Mouse (Mus musculus): ENCODE data around the gene Asna1.

Gene Asna1

DNA sequence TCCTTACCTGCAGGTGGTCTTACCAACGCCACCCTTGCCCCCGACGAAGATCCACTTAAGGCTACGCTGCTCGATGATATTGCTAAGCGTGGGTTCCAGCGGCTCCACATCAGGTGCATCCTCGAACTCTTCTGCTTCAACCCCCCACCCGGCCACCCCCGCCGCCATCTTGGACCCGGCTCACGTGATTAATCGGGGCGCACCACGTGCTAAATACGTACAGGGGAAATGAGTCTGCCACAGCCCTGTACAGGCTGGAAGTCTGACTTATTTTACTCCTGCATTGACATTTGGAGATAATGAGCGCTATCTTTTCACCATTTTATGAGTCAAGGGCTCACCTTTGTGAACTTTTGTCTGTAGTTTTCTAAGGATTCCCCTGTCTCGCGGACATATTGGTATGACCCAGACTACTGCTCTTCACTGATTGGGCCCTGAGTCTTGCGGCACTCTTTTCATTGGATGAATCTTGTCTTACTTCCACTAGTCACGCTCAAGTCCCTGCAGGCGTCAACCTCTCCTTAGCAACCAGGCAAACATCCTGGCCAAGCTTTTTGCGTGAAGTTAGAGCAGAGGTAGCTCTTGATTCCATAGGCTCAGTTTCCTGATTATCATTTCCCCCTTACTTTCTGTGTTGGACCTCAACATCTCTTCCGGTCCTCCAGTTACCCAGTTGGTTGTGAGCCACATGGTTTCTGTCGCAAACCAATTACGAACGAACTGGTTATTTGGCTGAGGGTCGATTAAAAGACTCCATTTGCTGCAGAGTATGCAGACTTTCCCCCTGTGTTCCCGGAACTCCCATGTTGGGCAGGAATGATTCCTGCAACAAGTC is at the start of gene Asna1:
Asna1 (minus strand) TSS at position 184 of the 835 bp plus-strand sequence.
- peak; percentile 89 for DNase-seq (ENCODE audit: low spot score)

DNA sequence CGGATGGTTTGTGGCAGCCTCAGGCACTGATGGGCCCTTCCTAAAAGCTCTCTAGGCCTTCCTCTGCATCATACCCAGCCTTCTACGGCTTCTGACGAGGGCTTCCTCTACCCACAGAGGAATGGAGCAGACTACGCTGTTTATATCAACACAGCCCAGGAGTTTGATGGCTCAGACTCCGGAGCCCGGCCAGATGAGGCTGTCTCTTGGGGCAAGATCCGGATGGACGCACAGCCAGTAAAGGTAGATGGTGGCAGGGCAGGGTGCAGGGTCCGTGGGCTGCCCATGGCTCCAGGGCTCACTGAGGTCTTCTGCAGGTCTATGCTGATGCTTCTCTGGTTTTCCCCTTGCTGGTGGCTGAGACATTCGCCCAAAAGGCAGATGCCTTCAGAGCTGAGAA is 49.5 kb upstream of the Asna1 start:
- DNase-seq (ENCODE audit: low spot score) = no peak

DNA sequence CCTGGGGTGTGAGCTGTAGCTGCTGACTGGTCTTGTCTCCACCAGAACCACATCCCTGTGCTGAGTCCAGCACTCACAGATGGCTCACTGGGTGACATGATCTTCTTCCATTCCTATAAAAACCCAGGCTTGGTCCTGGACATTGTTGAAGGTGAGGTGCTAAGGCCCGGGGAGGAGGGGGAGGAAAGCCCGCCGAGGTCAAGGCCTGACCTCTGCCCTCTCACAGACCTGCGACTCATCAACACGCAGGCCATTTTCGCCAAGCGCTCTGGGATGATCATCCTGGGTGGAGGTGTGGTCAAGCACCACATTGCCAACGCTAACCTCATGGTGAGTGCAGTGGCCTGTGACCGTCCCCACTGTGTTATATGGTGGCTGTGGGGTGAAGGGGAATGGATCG is 49.1 kb upstream of the Asna1 start:
- no peak for DNase-seq (ENCODE audit: low spot score)

DNA sequence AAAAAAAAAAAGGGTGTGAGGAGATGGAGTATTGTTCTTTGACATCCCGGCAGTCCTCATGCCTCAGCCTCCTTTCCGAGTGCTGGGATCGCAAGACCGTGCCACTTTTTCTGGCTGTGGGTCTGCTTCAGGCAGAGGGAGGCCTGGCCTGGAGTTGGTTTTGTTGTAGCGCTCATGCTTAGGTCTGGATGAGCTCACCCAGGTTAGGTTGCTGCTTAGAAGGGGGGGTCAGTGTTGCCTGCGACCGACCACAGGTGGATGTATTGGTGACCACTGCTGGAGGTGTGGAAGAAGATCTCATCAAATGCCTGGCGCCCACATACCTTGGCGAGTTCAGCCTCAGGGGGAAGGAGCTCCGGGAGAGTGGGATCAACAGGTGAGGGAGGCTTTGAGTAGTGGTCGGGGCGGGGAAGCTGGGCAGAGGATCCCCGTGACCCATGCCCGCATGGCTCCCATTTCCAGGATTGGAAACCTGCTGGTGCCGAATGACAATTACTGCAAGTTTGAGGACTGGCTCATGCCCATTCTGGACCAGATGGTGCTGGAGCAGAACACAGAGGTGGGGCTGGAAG is 48.0 kb upstream of the Asna1 start:
- DNase-seq (ENCODE audit: low spot score) = no peak

DNA sequence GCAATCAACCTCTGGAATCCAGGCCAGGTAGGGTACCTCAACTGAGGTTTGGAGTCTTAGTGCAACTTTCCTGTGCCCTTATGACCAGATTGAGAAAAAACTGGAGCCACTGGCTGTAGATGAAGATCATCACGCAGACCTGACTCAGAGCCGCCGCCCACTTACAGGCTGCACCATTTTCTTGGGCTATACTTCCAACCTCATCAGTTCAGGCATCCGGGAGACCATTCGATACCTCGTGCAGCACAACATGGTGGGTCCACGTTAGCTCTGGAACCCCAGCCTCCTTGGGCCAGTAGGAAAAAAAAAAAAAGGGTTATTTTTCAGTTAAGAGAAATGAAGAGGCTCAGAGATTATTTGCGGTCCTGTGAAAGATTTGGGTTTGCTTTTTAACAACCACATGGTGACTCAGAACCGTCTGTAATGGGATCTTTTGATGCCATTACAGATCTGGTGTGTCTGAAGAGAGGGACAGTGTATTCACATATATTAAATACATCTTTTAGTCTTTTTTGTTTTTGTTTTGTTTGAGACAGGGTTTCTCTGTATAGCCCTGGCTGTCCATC is 47.4 kb upstream of the Asna1 start:
- DNase-seq (ENCODE audit: low spot score) = no peak

DNA sequence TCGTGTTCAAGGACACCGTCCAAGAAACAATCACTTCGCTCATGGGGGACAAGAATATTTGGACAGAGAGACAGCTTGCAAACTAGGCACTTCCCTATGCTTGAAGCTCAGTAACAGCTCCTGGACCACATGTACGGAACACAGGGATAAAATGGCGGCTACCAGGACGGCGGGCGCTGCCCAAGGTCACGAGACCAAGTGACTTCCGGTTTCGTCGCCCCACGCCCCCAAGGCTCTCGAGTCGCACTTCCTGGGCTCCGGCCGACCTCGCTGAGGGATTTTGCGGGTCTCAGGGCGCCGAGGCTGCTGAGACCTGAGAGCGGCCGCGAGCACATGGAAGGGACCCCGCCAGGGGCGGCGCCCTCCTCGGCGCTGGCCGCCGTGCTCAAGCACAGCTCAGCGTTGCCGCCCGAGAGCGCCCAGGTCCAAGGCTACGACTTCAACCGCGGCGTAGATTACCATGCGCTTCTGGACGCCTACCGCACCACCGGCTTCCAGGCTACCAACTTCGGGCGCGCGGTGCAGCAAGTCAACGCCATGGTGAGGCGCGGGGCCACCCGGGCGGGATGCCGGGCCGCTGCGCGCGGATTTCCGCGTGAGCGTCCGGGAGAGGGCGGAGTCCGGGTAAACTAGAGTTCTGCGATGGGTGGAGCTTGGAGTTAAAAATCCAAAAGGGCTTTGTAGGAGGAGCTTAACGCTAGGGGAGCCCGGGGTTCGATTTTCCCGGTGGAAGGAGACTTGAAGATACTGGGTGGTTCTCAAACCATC is 46.6 kb upstream of the Asna1 start, which contains the start of gene Dhps:
Dhps (plus strand) TSS at position 244 of the 768 bp plus-strand sequence.
- DNase-seq (ENCODE audit: low spot score) = peak; percentile 90

DNA sequence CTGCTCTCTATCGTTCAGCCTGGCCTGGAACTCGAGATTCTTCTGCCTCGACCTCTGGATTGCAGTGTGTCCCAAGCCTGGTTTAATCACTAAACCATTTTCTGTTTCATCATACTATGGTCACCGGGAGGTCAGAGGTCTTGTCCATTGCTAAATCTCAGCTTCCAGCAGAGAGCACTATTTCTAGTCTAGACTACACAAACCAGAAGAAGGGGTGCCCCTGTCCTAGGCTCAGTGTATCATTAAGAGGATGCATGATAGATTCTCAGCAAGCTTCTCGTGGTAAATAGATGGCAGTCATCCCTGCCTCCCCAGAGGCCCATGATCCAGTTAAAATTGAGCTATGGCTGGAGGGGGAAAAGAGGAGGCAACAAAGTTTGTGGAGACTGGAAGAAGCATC is 46.0 kb upstream of the Asna1 start:
- DNase-seq (ENCODE audit: low spot score) = no peak

DNA sequence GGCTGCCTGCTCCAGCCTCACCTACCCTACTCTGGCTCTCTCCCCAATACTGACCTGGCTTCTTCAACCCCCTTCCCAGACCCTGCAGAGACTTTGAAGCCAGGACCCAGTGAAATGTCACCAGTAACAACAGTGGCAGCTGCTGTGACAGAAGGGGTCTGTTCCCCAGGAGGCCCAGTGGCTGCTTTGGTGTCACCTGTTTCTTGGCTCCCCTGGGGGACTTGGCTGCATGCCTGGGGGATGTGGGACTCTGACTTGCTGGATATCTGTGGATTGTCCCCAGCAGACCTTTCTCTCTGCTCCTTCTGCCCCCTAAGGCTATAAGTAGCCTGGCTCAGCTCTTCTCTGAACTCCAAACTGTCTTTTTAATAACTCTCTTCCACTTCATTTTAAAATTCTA is 42.9 kb upstream of the Asna1 start, which contains the start of gene Gm5741:
Gm5741 (minus strand) TSS at position 1 of the 400 bp plus-strand sequence.
- DNase-seq (ENCODE audit: low spot score) = no peak

DNA sequence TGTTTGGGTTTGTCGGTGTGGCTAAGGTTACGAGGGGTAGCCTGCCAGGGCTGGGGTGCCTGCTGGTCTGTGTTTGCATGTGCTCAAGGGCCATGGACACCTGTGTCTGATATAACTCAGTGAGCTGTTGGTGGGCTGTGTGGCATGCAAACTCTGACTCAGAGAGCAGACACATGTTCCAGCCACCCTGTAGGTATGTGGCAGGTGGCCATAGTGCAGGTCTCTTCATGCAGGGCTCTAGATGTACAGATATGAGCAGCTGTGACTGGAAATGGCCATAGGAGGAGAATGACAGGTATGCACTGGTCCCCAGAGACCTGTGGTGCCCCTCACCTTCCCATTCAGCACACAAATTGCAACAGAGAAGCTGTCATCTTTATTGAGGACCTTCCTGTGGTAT is 42.1 kb upstream of the Asna1 start:
- DNase-seq (ENCODE audit: low spot score) = no peak

DNA sequence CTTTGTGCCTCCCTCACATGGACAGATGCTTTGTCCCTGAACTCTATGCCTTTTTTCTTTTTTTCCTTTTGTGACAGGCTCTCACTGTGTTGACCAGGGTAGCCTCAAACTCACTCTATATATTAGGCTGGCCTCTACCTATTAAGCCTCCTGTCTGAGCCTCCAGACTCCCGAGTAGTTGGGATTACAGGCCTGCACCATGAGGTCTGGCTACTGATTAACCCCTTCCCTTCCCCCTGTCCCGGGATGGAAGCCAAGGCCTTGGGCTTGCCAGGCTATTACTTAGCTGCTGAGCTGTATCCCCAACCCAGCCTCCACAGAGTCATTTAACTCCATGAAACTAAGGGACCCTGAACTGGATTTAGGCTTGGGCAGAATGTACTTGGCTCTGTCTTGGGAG is 40.1 kb upstream of the Asna1 start:
- no peak for DNase-seq (ENCODE audit: low spot score)

DNA sequence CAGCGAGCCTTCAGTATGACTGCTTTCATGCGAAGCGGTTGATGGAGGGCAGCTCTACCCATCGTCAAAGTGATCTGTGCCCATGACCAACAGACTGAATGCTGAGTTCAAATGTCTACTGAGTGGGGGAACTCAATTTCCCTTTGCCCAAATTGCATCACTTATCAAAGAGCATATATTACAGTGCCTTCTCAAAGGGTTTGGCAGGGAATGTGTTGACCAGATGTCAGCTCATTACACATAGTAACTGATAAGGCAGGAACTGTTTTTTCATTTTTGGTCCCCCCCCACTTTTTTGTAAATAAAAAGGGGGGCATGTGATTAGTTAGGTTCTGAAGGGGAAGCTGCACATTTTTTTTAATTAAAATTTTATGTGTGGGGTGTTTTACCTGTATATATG is 37.5 kb upstream of the Asna1 start:
- no peak for DNase-seq (ENCODE audit: low spot score)

DNA sequence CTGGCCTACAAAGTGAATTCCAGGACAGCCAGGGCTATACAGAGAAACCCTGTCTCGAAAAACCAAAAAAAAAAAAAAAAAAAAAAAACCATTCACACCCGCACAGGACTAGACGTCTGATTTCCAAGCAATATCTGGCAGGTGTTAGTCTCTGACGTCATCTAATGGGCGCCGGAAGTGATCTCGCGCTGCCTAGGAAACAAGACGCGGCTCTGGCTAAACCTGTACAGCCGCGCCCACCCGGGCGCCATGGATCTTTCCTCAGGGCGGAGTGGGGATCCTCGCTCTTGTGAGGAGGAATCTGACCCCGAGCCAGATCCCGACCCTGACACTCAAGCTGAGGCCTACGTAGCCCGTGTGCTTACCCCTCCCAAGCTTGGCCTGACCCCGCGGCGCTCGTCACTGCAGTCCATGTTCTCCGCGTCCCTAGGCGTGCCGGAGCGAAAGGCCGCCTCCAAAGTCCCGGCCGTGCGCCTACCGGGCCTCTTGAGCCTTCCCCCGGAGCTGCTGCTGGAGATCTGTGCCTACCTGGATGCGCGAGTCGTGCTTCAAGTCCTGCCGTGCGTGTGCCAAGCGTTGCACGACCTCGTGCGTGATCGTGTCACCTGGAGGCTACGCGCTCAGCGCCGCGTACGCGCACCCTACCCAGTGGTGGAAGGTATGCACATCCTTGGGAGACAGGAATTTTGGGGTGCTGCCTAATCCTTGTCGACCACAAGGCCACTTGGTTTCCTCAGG is 35.0 kb upstream of the Asna1 start, which contains the start of gene Fbxw9:
Fbxw9 (plus strand) TSS at position 177 of the 738 bp plus-strand sequence.
- DNase-seq (ENCODE audit: low spot score) = peak; percentile 87

DNA sequence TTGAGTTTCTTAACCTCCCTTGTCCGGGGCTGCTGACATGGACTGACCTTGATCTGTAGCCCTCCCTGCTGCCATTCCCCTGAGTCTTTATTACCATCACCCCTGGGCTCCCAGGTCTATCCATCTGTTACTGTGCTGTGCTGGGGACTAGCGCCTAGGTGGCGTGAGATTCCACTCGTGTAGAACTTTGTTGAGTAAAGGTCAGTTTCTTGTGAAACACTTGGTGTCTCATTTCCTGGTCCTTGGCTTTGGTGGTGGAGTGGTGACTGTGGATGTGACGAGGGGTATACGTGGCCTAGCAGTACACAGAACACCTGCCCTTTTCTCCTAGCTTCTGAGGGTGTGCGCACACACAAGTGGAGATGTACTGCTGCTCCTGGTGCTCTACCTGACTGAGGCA is 32.3 kb upstream of the Asna1 start:
- DNase-seq (ENCODE audit: low spot score) = no peak

DNA sequence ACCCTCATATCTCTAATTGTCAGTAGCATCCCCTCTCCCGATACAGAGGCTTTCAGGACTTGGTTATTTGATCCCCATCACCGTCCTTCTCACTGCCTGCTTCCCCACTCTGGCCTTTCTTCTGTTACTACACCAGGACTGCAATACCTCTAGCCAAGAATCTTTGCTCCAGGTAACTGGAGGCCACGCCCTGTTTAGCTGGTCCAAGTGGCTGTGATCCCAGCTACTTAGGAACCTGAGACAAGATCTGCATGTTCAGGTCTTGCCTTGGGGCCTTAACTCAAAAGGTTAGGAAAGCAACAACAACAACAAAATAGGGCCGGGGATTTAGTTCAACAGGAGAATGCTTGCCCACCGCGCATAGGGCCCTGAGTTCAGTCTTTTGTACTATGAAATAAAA is 18.5 kb upstream of the Asna1 start:
- no peak for DNase-seq (ENCODE audit: low spot score)

DNA sequence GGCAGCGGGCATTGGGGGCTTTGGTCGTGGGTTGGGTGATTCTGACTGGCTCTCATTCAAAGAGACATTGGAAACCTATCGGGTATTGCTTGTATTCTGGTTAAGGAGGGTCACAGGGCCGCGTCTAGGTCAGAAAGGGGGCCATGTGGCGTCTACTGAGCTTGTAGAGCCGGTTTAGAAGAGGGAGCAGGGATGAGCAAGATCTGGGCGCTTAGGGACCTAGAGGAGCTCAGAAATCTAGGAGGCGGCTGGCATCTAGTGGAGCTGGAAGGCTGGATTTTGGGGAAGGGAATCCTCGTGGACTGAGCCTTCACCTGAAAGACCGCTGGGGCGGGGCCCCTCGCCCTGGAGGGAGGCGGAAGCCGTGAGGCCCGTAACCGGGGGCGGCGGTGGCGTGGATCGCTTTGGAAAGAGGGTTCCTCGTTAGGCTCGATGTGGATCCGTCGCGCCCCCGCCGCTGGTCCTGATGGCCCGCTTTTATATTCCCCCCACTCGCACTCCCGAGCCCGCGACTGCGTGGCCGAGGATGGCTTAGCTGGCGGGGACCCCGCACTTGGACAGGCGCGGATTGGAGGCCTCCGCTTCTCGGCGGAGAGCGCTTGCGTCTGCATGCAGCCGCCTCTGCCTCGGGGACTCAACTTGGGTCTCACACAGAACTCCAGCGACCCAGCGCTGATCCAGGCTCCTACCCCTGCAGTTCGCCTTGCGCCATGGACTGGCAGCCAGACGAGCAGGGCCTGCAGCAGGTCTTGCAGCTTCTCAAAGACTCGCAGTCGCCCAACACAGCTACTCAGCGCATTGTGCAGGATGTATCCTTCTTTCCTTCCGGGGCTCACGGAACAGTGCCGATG is 12.8 kb upstream of the Asna1 start:
- DNase-seq (ENCODE audit: low spot score) = no peak

DNA sequence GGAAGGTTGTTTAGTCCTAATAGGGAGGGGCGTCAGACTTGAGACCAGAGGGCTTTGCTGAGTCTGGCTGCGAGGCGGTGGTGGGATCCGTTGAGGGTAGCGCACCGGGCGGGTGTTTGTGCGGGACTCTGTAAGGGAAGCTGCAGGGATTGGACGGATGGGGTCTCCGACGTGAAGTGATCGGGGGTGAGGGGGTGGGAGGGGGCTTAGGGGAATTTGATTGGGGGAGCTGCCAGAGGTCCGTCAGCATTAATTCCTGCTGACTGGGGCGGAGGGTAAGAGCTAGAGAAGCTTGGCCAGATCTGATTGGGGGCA is 12.2 kb upstream of the Asna1 start:
- no peak for DNase-seq (ENCODE audit: low spot score)

DNA sequence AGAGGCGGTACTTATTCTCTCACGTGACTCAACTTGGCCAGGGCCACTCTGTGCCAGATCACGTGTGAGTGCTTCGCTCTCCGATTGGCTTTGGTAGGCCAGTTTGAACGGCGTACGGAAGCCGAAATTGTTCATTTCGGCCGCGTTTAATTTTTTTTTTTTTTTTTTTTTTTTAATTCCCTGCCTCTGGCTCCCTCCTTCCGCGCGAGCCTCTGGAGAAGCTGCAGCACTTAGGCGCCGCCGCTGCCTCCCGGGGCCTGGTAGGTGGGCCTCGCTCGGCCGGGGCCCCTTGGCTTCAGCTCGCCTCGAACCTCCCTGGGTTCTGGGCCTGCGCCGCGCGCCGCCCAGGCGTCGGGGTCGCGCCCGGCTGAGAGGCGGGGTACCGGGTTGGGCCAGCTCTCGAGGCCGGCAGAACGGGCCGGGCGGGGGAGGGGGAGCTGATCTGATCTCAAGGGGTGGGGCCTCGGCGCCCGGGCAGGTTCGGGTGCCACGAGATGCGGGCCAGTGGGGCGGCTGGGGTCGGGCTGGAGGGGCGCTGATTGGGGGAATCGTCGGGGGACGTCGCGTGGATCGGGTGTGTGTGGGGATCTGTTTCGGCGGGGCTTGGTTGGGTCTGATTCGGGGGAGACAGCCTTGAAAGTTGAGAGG is 11.8 kb upstream of the Asna1 start, which contains the start of gene Tnpo2:
Tnpo2 (plus strand) TSS at position 198 of the 648 bp plus-strand sequence.
- peak; percentile 93 for DNase-seq (ENCODE audit: low spot score)

DNA sequence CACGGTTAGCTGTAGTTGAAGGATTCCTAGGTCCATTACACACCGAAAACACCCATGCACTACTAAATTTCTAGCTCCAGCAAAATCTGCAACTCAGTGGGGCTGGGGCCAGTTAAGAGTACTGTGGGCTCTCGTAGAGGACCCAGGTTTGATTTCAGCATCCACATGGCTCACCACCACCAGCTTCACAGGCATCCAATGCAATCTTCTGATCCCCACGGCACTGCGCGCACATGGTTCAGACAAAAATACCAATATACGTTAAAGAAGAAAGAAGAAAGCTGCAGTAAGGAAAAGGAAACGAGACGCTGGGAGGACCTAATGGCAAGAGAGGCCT is 11.3 kb upstream of the Asna1 start:
- DNase-seq (ENCODE audit: low spot score) = no peak

DNA sequence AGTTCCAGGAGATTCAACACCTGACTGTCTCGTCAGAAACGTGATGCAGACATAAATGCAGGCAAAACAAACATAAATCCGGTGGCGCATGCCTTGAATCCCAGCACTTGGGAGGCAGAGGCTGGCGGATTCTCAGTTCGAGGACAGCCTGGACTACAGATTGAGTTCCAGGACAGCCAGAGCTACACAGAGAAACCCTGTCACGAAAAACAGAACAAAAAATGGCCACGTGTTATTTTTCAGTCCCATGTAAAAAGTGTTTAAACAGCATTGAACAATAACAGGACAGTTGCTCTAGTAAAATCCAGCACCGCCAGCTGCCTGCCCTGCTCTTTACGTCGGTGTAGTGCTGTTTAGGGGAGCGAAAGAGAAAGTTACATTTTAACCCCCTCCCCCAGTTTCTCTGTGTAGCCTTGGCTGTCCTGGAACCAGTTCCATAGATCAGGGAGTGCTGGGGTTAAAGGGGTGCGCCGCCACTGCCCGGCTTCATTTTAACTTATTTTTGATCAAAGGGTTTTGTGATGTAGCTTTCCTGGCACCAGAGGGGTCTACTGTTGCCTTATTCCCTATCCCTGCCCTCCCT is 10.7 kb upstream of the Asna1 start:
- DNase-seq (ENCODE audit: low spot score) = no peak

DNA sequence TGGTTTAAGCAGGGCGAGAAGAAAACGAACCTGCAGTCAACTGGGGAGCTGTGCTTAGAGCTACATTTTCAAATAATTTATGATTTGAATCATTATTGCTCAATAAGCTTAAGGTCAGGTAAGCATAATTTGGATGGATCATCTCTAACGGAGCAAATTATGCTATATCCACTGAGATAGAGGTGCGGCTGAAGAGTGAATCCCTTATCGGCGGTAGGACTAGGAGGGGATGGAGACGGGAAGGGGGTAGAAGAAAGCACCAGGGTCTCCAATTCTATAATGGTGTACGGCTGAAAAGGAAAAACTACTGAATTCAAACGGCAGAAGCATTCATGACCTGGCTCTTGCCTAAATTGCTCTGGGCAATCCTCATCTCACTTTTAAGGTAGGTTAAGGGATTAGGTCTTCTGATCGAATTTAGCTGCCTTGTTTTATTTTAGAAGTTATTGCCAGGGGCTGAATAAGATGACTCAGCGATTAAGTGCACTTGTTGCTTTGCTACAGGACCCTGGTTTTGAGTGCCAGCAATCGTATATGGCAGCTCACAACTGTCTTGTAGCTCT is 10.2 kb upstream of the Asna1 start:
- DNase-seq (ENCODE audit: low spot score) = no peak
